Mouse (Mus musculus): ENCODE measurements around the gene Inpp5f.
"Not testable (repeated sequence)": the region's sequence is repeated elsewhere in the genome, so short reads cannot be mapped to it uniquely, and the experiment has no call there.

Gene Inpp5f

GRCm38 (mm10) chr7:128610897-128611798 lies at the start of gene Inpp5f:
Gene Inpp5f (plus strand): TSS chr7:128611328.
- peak; percentile 100 for DNase-seq (ENCODE audit: low spot score in 2 of 2)

- DNase-seq (ENCODE audit: low spot score in 2 of 2), result peak; percentile 19 to 41
Measured at GRCm38 (mm10) chr7:128563373-128563772, 47.8 kb upstream of the Inpp5f start.

GRCm38 (mm10) chr7:128566311-128566710 lies 44.8 kb upstream of the Inpp5f start:
- DNase-seq (ENCODE audit: low spot score in 2 of 2), result no peak

DNA sequence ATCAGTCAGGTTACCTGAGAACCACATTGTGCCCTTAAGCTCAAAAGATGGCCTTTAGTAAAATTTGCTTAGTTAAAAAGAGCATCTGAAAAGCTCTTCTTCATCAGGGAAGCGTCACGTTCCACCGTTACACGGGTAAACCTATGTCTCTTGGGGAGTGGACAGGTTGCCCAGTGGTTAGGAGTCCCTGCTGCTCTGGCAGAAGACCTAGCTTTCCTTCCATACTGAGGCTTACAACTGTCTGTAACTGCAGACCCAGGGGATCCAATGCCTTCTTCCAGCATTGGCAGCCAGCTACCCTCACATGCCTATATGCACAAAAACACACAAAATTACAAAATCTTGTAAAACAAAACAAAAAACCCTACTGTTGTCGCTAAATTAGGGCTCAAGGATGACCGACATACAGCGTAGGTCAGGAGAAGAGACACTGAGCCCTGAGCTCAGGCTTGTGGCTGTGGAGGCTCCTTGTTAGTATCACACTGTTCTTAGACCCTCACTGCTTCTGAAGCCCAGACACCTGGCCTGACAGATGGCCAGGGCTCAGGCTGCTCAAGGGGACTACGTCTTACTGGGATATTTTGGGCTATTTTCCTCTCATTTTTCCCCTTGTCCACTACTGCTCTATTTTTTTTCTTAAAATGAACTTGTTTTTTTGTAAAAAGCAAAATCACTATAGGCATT lies 43.4 kb upstream of the Inpp5f start:
- no peak for DNase-seq (ENCODE audit: low spot score in 2 of 2)

GRCm38 (mm10) chr7:128569429-128569828 lies 41.7 kb upstream of the Inpp5f start:
- DNase-seq (ENCODE audit: low spot score in 2 of 2), result not testable (repeated sequence)

DNA sequence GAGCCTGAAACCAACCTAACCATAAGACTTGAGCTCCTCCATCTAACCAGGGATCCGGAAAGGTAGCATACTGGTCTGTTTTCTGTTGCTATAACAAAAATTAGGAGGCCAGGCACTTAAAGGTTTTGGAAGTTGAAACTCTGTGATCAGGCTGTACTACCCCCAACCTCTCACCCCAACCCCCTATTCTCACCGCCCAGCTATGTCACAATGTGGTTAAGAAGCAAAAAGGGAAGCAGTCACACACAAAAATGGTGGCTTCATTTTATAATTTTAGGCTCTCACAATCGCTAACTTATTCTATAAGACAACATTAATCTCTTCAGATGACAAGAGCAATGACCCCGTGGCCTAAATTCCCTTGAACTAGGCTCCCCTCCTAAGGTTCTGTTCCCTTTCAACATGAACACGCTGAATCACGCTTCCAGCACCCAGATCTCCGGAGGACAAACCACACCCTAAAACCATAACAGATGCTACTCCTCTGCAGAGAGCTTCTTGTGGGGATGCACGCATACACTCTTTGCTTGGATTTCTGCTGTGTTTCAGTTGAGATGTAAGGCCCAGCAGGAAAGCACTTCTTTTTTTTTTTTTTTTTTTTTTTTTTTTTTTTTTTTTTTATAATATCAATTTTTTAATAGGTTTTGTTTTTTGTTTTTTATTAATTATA lies 41.0 kb upstream of the Inpp5f start:
- DNase-seq (ENCODE audit: low spot score in 2 of 2), result no peak

GRCm38 (mm10) chr7:128570657-128571056 lies 40.5 kb upstream of the Inpp5f start:
- not testable (repeated sequence) for DNase-seq (ENCODE audit: low spot score in 2 of 2)

- no peak for DNase-seq (ENCODE audit: low spot score in 2 of 2)
Measured at GRCm38 (mm10) chr7:128572030-128572429, 39.1 kb upstream of the Inpp5f start.

DNA sequence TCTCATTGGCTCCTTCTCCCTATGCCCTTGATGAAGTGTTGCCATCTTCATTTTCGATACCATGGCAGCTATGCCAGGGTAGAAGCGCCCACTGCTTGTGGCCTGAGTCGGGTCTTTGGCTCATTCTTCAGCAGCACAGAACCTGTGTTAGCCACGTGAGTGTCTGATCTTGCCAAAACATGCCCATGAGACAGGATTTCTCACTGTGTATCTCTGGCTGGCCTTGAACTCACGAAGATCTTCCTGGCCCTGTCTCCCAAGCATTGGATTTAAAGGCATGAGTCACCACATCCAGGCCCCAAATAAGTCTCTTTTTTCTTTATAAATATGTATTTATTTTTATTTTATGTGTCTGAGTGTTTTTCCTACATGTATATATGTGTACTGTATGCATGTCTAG lies 35.9 kb upstream of the Inpp5f start:
- no peak for DNase-seq (ENCODE audit: low spot score in 2 of 2)

DNA sequence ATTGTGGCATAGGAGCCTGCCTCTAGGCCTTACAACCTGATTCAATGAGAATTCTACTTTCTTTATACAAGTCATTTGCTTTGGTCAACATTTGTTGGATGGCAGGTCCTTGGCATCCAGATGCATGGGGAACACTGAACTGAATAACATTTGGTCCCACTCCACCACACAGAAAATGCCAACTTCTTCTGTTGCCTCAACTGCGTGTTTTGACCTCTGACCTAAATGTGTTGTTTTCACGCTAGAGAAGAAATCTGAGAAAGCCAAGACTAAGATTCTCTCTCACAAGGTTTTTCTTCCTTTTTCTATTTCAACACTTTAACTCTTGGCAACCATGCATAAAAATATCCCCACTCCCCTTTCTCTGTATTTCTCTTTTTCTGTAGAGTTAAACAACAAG lies 35.3 kb upstream of the Inpp5f start:
- DNase-seq (ENCODE audit: low spot score in 2 of 2), result no peak

DNA sequence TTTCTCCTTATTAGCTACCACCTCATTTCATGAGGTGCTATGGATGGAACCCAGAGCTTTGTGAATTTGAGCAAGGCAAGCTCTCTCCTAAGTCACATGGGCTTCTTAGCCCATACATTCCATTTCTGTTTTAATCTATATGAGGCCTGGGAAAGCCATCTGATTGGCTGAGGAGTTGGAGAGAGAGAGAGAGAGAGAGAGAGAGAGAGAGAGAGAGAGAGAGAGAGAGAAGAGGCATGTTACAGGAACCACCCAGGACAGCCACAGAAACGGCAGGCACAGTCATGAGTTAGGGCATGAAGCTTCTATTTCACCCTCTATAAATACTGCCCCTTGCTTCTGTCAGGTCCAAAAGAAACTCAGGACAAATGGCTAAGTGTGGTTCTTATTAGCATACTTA lies 33.5 kb upstream of the Inpp5f start:
- no peak for DNase-seq (ENCODE audit: low spot score in 2 of 2)

DNA sequence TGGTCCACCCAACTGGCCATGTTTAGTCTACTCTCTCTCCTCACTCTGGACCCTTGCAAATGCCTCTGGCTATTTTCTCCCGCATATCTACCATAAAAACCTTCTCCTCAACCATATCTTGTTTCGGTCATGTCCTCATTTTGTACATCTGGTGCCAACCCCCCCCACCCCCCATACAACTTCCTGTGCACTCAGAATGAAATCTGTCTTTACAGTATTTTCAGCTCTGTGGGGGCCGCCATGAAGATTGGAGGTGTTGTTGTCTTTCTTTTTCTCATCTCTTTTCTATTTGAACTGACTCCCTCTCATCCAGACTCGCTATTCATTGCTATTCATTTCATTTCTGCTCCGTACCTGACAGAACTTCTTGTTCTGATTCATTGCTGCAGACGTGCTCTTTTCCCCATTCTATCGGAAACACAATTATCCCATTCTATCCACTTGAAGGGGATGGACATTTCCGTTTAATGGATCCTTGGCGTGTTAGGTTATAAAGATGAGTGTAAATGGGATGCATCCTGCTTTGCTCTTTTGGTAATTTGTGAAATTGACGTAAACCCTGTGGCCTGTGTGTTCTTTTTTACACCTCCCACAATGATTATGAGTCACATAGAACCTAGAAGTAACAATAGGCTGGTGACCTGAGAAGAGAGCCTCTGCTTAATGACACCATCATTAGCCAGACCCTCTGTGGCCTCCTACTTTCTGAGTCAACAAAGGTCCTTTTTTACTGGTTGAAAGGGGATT lies 32.8 kb upstream of the Inpp5f start:
- DNase-seq (ENCODE audit: low spot score in 2 of 2), result no peak

DNA sequence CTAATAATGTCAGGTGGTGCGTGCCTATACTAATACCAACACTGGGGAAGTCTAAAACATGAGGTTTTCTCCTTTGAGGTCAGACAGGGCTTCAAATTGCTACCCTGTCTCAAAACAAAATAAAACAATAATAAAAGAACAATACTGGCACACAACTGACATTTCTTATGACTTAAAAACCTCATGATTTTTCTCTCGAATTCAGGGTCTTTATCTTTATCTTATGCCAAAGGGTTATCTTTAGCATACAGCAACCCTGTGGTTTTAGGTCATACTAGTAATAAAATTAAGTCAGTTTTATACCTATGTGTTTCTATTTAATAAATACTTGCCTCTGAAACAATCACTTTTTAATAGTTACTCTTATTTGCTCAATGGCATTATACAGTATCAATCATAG lies 31.7 kb upstream of the Inpp5f start:
- no peak for DNase-seq (ENCODE audit: low spot score in 2 of 2)

DNA sequence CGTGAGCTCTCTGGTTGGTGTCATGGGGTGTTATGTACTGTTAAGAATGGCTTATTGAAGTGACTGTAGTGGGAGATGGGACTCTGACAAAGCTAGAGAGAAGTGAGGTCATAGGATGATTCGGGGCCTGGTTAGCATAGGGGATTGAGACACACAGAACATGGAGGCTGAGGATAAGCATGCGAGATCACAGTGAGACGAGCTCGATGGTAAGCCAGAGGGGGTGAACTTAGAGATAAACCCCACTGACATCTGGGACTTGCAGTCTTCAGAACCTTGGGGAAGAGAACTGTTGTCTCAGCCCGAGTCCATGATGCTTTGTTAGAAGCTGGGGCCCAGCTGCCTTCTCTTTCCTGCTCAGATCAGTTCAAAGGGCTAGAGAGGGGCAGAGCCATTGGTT lies 30.8 kb upstream of the Inpp5f start:
- no peak for DNase-seq (ENCODE audit: low spot score in 2 of 2)

- no peak for DNase-seq (ENCODE audit: low spot score in 2 of 2)
Measured at GRCm38 (mm10) chr7:128581864-128582484, 29.2 kb upstream of the Inpp5f start.

DNA sequence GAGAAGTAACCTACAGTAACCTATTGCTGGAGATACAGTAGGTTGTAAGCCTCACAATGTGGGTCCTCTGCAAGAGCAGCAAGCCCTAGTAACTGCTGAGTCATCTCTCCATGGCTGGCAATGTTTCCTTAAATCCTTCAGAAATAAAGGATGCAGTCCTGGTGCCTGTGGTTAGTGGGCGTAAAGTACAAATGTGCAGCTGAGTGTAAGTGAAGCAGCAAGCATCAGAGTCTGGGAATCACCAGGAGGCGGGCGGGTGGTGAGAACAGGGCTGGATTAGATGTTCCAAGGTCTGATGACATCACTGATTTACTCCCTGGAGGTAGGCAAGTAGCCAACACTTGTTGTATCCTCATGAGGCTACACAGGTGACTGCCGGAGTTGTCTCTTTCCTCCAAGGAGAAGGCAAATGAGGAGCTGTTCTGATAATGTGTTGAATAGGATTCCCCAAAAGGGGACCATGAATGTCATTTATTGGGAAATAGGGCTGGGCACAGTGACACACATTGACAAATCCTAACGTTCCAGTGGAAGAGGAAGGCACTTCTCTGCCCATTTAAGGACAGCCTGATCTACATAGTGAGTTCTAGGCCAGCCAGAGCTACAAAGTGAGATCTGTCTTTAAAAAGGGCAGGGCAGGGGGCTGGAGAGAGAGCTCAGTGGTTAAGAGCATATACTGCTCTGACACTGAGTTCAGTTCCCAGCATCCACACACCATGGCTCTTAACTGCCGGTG lies 27.7 kb upstream of the Inpp5f start:
- DNase-seq (ENCODE audit: low spot score in 2 of 2), result no peak

DNA sequence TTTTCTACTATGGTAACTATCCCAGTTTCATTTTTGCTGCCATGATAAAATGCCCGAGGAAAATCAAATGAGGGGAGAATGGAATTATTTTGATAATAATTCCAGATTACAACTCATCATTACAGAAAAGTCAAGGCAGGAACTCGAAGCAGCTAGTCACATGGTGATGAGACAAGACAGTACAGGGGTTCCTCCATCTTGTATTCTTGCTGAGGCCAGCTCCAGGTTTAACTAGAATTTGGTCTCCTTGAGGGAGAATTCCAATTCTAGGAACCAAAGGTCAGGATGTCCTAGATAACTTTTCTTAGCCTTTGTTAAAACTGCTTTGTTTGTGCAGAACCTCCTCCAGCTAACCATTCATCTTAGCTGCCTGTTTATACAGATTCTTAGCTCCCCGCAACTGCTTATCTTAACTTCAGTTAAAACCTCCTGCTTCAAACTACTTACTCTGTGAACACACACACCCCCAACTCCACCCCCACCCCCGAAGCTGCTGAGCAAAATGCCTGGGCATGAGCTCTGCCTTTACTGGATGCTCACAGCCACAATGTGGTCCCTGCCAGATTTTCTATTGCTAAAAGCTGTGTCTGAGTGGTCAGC lies 23.7 kb upstream of the Inpp5f start:
- DNase-seq (ENCODE audit: low spot score in 2 of 2), result no peak

GRCm38 (mm10) chr7:128591345-128592084 lies 19.6 kb upstream of the Inpp5f start:
- DNase-seq (ENCODE audit: low spot score in 2 of 2), result no peak

DNA sequence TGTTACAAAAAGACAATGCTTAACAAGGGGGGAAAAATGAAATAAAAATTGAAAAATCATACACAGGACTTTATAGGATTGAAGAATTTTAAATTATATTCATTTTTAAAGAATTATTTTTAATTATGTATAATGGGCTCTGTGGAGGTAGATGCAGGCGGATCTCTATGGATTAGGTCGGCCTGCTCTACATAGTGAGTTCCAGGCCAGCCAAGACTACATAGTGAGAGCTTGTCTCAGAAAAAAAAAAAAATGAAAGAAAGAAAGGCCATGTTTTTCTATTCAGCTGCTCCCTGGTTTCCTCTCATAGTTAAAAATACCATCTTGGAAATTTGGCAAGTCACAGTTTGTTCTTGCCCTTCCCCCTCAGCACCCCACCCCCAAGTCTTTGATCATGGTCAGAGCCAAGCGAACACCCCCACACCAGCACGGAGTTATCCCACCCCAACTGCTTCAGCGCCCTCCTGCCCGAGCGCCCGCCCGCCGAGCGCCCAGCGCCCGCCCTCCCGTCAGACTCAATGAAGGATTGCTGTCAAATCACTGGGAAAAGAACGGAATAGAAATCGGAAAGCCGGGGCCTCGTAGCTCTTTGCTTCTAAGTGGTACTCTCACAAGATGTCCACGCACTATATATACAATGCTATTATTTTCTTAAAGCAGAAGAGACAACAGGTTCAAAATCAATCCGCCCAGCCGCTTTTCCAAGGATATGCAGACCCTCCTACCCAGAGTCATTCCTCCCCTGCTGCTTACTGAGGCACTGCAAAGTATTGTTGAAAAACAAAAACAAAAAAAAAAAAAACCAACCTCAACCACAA lies 18.8 kb upstream of the Inpp5f start:
- DNase-seq (ENCODE audit: low spot score in 2 of 2), result no peak
